Mouse (Mus musculus) retina, embryonic 14.5 days (tissue): ENCODE results near the gene Tshr.
"Not testable (repeated sequence)": the region's sequence is repeated elsewhere in the genome, so short reads cannot be mapped to it uniquely, and the experiment has no call there.

Source experiments
- DNase-seq: peaks from one replicate; pipeline ENCODE4 v3.0.0-alpha.2; 2015; ENCODE audit warnings: low spot score

Tshr gene

GRCm38 (mm10) chr12:91384281-91385017, at the start of gene Tshr, which contains the start of gene Cep128:
Gene Tshr (plus strand): TSS chr12:91384563.
Gene Cep128 (minus strand): TSS chr12:91384409.
- DNase-seq = peak; percentile 96

GRCm38 (mm10) chr12:91338656-91339055, 45.7 kb upstream of the Tshr start:
- DNase-seq = not testable (repeated sequence)

- no peak for DNase-seq
These were observed 30.6 kb upstream of the Tshr start for GRCm38 (mm10) chr12:91353783-91354182.

GRCm38 (mm10) chr12:91369173-91369572, 15.2 kb upstream of the Tshr start:
- DNase-seq = no peak

- DNase-seq = peak; percentile 43
These were observed 673 bp upstream of the Tshr start for GRCm38 (mm10) chr12:91383516-91384264.

GRCm38 (mm10) chr12:91400232-91401048, 16.1 kb downstream of the Tshr start:
- peak; percentile 91 for DNase-seq

- no peak for DNase-seq
These were observed 16.6 kb downstream of the Tshr start for GRCm38 (mm10) chr12:91401049-91401352.

- DNase-seq = no peak
These were observed 25.9 kb downstream of the Tshr start for GRCm38 (mm10) chr12:91410306-91410705.

GRCm38 (mm10) chr12:91412461-91413182, 28.3 kb downstream of the Tshr start:
- DNase-seq = peak; percentile 91

- DNase-seq = no peak
These were observed 30.7 kb downstream of the Tshr start for GRCm38 (mm10) chr12:91415112-91415511.

- DNase-seq = no peak
These were observed 32.5 kb downstream of the Tshr start for GRCm38 (mm10) chr12:91416828-91417227.

- DNase-seq = peak; percentile 82
These were observed 34.4 kb downstream of the Tshr start for GRCm38 (mm10) chr12:91418791-91419190.

GRCm38 (mm10) chr12:91421272-91421671, 36.9 kb downstream of the Tshr start:
- DNase-seq = peak; percentile 55

- peak; percentile 68 for DNase-seq
These were observed 38.9 kb downstream of the Tshr start for GRCm38 (mm10) chr12:91423125-91423820.

- DNase-seq = no peak
These were observed 42.1 kb downstream of the Tshr start for GRCm38 (mm10) chr12:91426499-91426898.

- DNase-seq = no peak
These were observed 42.8 kb downstream of the Tshr start for GRCm38 (mm10) chr12:91427129-91427528.

GRCm38 (mm10) chr12:91482195-91482733, 97.9 kb downstream of the Tshr start:
- DNase-seq = no peak

- no peak for DNase-seq
These were observed 102.0 kb downstream of the Tshr start for GRCm38 (mm10) chr12:91486342-91486741.

- DNase-seq = no peak
These were observed 104.0 kb downstream of the Tshr start for GRCm38 (mm10) chr12:91488406-91488805.

- no peak for DNase-seq
These were observed 111.3 kb downstream of the Tshr start for GRCm38 (mm10) chr12:91495497-91496225.
